Mouse (Mus musculus): Measurements from ENCODE around the gene Fbxo6. TPM values are rescaled to one million over a fixed set of nuclear protein-coding genes. Genes with fewer than 3 reads are reported as not detected.

Fbxo6 gene
- total RNA-seq, 2 experiments from 2014 or later, result 28.3 to 30.6 TPM

DNA sequence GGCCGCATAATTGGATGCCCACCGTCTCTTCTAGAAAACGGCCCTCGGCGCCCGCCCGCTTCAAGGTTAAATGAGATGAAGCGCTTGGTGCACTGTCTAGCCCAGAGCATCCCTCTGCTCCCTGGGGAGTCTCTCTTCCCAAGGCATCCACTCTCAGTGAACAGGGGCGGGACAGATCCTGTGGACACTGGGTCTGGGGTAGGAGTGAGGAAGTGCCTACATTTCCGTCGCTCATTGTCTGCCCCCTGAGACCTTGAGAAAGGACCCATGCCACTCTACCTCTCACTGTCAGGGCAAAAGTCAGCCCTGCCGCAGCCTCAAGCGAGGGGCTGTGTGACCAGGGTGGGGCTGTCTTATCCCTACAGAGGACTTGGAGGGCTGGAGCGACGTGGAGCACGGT, 12.5 kb upstream of the Fbxo6 start:
- DNase-seq, result no peak
- intact Hi-C loops (cut with DNase I), result no loop called here

DNA sequence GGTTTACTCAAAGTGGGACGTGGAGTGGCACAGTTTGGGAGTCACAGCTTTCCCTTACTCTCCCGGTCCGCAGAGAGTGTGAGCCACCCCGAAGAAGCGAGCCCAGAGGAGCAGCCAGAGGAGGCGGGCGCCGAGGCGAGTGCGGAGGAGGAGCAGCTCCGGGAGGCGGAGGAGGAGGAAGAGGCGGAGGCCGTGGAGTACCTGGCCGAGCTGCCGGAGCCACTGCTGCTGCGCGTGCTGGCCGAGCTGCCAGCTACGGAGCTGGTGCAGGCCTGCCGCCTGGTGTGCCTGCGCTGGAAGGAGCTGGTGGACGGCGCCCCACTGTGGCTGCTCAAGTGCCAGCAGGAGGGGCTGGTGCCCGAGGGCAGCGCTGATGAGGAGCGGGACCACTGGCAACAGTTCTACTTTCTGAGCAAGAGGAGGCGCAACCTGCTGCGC, 12.1 kb upstream of the Fbxo6 start:
- intact Hi-C loops (cut with DNase I), result no loop called here
- peak; percentile 70 to 75 for DNase-seq

- intact Hi-C loops (cut with DNase I), result no loop called here
- no peak for DNase-seq
Measured at GRCm38 (mm10) chr4:148160436-148161390, 8.8 kb upstream of the Fbxo6 start, which contains the start of the genes Fbxo44 and Fbxo2. Gene Fbxo44 (minus strand): TSS chr4:148160482. Gene Fbxo2 (plus strand): TSS chr4:148160621.

DNA sequence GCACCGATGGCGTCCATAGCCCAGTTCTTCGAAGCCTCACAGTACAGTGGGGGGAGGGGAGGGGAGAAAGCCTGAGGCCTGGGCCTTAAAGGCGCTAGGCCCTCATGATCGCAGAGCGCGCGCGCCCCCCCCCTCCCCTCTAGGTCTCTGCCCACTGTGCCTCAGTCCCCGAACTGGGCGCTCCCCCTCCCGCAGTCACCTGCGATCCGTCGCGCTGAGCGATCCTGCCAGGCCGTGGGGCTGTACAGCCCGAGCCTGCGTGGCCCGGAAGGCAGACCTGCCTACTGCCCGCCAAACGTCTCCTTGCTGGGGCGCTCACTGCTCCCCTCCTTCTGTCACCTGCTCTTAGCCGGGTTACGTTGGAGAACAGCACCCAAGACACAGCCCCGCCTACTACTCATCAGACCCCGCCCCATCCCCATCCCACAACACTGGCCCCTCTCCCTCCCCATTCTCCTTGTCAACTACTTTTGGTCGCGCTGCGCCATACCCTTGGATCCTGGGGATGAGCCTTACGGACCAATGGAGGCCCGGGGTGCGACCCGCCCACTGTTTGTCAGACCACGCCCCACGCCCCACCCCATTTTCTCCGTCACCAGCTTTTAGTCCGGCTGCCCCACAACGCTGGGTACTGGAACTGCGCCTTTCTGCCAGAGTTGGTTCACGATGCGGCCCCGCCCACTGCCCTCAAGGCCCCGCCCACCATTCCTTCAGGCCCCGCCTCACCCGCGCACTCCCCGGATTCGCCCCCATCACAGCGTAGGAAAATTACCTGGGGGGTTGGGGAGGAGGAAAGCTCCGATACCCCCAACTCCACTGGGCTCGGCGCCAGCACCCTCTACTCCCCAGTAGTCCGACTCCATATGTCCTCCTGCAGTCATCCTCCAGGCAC, 7.8 kb upstream of the Fbxo6 start:
- DNase-seq, result peak; percentile 80 to 84
- intact Hi-C loops (cut with DNase I), result no loop called here

DNA sequence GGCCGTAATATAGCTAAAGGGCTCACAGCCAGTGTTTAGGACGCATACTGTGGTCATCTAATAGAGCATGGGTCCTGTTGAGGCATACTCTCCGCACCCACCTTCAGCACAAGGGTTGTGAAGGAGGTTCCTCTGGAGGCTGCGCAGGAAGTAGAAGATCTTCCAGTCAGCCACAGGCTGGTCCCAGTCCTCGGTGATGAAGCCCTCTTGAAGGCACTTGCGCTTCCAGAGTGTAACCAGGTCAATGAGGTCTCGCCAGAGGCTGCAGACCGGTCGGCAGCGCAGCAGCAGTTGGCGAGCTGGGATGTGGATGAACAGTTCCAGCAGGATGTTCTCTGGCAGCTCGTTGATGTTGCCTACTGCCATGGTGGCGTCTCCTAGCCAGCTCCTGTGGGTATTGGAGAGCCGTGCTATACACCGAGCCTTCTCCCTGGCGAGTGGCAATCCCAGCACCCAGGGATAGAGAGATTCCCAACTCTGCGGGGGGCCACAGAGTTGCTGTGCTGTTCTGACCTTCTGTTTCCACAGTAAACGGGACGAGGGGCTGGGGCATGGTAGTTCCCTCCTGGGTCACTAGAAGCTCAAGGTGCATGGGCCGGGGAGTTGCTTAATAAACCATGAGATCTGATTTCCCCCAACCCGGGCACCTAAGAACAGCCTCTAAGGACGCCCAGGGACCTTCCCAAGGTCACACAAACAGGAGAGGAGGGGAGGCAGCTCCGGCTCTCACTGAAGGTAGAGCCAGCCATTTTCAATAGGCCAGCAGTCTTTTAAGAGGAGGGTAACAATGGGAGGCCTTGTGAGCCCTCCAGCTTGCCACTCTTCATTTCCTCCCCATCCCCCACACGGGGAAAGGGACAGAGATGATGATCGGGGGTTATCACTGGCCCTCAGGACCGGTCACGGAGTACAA, 6.8 kb upstream of the Fbxo6 start:
- intact Hi-C loops (cut with DNase I), result no loop called here
- no peak for DNase-seq

DNA sequence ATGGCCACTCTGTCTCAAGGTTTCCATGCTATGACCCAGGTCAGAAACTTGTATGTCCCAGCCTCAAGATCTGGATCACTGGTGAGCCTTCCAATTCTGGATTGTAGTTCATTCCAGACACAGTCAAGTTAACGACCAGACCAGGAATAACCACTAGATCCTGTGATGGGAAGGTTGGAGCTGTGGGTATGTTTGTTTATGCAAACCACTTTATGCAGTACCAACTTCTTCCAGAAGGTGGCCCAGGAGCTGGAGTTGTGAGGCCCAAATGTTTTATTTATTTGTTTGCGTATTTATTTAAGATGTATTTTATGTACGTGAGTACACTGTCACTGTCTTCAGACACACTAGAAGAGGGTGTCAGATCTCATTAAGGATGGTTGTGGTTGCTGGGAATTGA, 3.0 kb upstream of the Fbxo6 start:
- peak in 1 of 2 experiments; percentile 57 for DNase-seq
- intact Hi-C loops (cut with DNase I), result no loop called here

DNA sequence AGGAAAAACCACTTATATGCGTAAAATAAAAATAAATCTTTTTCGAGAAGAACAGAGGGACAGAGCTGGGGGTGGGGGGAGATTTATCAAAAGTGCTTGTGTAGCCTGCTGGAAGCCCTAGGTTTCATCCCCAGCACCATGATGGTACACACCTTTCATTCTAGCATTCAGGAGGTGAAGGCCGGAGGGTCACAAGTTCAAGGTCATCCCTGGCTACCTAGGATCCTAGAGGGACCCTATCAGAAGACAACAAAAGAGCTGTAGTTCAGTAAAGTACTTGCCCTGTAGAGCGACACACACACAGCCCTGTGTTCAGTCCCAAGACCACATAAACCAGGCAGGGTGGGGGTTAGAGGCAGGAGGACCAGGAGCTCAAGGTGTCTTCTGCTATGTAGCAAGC, 2.1 kb upstream of the Fbxo6 start:
- DNase-seq, result no peak
- intact Hi-C loops (cut with DNase I), result no loop called here

GRCm38 (mm10) chr4:148152547-148152946, 607 bp upstream of the Fbxo6 start:
- no peak for DNase-seq
- intact Hi-C loops (cut with DNase I), result loop anchor here (2.0 kb wide), 2 partner anchors 14 to 38 kb away; no protein-coding TSS in a partner anchor

DNA sequence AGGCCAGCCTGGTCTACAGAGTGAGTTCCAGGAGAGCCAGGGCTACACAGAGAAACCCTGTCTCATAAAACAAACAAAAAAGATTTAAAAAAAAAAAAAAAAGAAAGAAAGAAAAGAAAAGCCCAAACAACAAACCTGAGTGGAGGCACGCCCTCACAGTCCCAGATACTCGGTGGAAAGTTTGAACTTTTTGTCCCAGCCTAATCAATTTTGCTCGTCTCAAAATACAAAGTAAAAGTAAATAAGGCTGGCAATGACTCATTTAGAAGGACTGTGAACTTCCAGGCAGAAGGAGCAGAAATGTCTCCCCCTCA, 1.0 kb downstream of the Fbxo6 start:
- intact Hi-C loops (cut with DNase I), result no loop called here
- DNase-seq, result no peak

- DNase-seq, result no peak
- intact Hi-C loops (cut with DNase I), result no loop called here
Measured at GRCm38 (mm10) chr4:148150242-148150641, 1.7 kb downstream of the Fbxo6 start.

DNA sequence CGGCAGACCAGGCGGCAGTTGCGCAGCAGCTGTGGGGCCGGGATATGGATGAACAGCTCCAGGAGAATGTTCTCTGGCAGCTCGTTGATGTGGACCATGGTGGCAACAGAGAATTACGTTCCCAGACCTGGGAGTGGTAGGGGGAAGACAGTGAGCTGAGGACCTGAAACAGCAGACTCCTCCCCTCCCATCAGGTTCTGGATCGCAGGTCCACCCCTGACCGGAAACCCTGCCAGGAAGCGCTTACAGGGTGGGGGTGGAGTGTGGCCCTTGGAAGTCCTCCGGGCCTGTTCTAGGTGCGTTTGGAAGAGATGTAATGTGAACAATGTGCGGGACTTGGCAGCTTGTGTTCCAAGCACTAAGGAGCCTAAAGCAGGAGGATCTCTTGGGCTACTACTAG, 2.4 kb downstream of the Fbxo6 start:
- intact Hi-C loops (cut with DNase I), result no loop called here
- no peak for DNase-seq

GRCm38 (mm10) chr4:148147714-148148113, 4.2 kb downstream of the Fbxo6 start:
- intact Hi-C loops (cut with DNase I), result no loop called here
- no peak for DNase-seq

DNA sequence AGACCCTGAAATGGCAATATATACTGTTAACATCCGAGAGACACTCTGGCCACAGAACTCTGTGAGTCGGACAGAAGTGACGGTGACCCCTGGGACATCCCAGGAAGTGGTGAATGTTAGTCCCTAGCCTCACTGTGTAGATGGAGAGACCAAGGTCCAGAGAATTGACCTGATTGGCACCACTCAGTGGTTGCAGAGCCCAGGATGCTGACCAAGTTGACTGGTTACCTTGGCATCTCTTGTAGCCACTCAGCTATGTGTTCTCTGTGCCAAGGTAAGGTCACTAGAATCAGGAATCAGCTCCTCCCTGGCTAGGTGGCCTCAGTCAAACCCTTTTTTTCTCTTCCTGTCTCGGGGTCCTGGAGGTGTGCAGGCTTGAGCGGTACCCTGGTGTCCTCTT, 8.2 kb downstream of the Fbxo6 start:
- no peak for DNase-seq
- intact Hi-C loops (cut with DNase I), result no loop called here

- intact Hi-C loops (cut with DNase I), result no loop called here
- DNase-seq, result peak; percentile 90 to 93
Measured at GRCm38 (mm10) chr4:148140098-148141011, 11.6 kb downstream of the Fbxo6 start.

DNA sequence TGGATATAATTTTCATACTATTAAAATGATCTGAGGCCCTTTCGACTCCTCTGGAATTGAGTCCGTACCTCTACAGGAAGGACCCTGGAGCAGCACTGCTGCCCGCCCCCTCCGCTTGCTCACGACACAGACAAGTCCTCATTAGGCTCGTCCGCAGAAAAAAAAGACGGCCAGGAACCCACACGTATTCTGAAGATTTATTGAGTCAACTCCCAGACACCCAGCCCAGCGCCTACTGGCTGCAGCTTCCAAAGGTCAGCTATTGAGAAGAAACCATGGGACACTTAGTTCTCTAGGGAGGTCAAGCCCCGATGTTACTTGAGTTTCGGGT, 12.2 kb downstream of the Fbxo6 start:
- DNase-seq, result peak in 1 of 2 experiments; percentile 25
- intact Hi-C loops (cut with DNase I), result loop anchor here (2.0 kb wide), 1 partner anchor 13 kb away; the partner anchor contains the start of gene Fbxo6

DNA sequence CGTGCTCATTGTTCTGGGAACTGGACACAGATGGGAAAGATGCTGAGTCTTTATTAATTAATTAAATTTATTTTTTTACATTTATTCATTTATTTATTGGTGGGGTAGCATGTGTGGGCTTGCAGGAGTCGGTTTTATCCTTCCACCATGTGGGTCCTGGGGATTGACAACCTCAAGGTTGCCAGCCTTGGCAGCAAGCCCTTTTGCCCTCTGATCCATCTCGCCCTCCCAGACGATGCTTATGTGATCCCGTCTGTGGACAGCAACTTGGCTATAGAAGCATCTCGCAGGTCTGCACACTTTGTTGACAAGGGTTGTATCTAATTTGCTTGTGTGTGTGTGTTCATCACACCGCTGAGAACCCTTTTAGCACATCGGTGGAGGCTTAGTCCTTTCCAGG, 14.4 kb downstream of the Fbxo6 start:
- intact Hi-C loops (cut with DNase I), result no loop called here
- DNase-seq, result no peak

GRCm38 (mm10) chr4:148134988-148135387, 17.0 kb downstream of the Fbxo6 start:
- no peak for DNase-seq
- intact Hi-C loops (cut with DNase I), result no loop called here

DNA sequence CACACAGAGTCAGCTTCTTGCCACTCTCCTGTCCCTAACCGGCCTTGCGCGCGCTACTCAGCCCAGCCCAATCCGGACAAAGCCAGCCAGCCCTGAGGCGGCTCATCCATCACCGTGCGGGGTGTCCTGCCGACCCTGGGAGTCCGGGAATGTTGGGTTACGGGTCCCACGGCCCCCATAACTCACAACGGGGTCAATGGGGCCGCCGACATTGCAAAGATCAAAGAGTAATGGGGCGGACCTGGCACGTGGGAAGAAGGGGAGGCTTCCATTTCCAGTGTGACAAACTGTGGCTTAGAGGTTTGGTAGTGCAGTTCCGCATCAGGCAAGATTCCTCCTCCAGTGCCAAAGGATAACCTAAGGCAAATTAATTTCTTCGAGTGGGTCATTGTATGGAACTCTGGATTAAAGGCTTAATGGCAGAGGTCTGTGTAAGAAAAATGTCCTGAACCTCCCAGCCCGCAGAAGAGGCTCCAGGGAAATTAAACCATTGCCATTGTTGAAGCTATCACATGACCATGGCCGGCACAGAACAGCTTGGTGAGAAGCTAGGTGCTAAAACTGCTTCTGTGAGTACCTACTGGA, 20.4 kb downstream of the Fbxo6 start:
- no peak for DNase-seq
- intact Hi-C loops (cut with DNase I), result no loop called here
